Mouse (Mus musculus) retina, postnatal 7 days (tissue): ENCODE data around the gene Fabp2.
"Not testable (repeated sequence)": the region's sequence is repeated elsewhere in the genome, so short reads cannot be mapped to it uniquely, and the experiment has no call there.

Experiments
- DNase-seq: peaks from one replicate; pipeline ENCODE4 v3.0.0-alpha.2; 2012; ENCODE audit warnings: low read depth, low spot score

The Fabp2 gene

DNA sequence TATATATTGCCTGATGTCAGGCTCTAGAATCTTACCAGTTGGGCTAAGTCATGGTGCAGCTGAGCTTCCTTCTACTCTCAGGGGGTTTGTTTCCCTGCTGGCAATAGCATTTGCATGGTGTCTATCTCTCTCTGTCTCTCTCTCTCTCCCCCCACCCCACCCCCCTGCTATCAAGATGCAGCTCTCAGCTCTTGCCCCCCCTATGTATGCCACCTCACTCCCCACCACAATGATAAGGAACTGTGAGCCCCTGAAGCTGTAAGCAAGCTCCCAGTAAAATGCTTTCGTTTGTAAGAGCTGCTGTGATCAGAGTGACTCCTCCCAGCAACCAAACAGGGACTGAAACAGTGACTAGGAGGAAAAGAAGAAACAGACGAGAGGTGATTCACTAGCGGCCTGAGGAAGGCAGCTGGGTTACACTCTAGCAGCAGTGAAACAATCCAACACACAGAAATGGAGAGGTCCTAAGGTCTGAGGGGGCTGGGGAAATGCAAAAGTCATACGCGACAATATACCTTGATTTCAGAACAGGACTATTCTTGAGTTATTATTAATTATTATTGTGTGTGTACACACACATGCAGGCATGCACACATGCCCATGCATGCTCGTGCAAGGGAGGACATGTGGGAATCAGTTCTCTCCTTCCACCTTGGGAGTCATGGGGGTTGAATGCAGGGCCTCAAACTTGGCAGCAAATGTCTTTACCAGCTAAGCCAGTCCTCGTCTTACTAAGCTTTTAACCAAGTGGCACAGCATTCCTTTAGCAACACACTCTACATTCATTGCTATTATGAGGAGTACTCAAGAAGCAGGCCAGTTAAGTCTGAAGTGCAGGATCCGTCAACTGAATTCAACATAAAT, 25.9 kb downstream of the Fabp2 start:
- DNase-seq, result no peak

DNA sequence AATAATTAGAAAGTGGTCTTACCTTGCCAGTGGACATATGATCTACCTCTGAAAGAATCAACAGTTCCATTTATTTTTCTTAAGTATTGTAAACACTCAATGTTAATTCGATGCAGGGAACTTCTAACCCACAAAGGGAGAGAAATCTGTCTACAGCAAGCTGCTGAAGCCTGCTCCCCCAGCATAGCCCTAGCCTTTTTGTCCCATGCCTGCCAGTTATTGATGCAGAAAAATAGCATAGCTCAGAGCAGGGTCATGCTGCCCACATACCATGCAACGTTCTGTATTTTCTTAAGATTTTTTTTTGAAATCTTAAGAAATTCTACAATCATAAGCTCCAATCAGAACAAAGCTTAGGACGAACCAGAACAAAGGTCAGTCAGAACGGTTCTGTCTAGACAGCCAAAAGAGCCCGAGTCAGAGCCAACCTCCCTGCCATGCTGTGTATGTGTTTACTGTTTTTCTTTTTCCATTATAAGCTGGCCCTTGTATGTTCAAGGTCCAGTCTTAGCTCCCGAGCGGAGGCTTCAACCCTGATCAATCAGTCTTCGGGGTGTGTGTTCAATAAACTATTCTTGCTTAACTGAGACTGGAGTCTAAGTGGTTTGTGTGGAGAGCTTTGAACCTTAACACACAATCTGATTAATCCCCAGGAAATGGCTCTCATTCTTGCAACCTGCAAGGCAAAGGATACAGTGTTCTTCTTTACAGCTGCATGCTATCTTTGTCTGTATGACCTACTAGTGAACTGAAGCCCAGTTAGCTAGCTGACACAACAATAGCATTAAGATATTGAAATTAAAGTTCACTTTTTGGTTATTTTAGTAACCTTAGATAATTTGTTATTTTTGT, 27.0 kb downstream of the Fabp2 start:
- DNase-seq, result no peak

DNA sequence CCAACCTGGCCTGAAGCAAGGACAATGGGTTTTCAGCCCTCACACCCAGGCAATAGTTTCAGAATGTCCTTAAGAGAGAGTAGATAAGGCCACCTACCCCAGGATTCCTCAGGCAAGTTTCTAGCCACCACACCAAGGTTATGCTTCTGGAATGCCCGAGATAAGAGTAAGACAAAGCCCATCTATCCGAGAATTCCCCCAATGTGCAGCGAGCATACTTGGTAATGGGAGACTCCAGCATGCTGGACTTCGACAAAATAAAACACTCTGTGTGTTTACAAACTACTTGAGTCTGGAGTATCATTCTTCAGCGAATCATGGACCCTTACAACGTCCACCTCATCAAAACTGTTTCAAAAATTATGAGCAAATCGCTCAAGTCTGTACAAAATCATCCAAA, 28.3 kb downstream of the Fabp2 start:
- DNase-seq, result no peak

DNA sequence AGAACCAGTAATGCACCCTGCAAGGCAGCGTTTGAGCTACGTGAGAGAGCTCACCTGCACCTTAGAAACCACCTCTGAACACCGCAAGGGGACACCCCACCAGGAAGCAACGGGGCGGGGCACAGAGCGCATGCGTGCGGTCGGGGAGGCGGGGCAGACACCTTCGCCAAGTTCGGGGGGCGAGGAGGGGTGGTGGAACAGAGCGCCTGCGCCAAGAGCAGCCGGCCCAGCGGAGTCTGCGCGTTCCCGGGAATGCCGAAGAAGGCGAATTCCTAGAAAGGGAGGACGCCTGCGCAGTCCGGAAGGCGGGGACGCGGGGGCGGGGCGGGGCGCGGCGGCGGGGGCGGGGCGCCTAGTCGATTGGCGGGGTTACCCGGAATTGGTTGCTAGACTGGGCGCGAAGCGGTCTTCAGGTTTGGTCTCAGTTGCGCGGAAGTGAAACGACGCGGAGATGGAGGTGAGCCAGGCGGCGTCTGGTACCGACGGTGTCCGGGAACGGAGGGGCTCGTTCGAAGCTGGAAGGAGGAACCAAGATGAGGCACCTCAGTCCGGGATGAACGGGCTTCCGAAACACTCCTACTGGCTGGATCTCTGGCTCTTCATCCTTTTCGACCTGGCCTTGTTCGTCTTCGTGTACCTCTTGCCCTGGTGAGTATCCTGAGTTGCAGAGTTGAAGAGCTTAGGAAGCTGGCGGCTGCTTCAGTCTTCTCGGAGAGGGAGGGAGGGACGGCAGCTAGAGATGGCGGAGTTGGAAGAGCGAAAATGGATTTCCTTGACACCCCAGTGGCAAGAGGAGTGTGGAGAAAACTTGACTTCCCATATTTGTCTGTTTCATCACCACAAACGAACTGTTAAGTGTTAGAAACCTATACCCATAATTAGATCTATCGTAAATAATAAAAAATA, 29.4 kb downstream of the Fabp2 start, which contains the start of gene 1810037I17Rik:
Gene 1810037I17Rik, plus strand, starts transcription at position 195 of the 906 bp plus-strand sequence.
- DNase-seq, result peak; percentile 93

DNA sequence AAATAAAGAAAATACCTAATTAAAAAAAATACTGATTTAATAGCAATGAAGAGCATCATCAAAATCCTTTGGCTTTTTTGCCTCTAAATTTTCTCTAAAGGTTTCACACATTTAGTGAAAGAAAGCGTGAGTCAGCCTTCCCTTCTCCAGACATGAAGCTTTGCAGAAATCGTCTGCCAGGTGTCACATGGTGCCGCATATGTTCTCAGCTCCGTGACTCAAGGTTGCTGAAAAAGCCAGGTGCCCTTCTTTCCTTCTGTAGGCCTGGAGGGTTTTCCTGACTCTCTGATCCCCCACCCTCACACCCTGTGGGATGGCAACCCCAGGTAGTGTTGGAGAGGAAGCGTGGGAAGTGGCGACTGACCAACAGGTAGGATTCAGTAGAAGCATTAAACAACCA, 34.9 kb downstream of the Fabp2 start:
- no peak for DNase-seq

DNA sequence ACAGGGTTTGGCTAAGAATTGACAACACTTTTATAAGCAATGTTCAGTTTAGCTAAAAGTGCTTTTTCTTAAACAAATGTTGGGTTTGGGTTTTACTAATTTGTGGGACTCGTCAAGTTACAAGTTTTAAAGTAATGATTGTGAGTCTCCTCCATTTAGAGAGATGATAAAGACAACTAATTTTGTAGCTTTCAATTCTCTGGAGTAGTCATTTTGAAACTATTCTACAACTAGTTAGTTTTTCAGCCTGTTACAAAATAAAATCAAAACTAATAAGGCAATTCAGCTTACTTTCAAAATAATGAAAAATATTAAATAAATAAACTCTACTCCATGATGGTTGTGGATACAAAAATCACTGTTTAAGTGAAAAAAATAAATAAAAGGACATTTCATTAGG, 37.6 kb downstream of the Fabp2 start:
- DNase-seq, result no peak

DNA sequence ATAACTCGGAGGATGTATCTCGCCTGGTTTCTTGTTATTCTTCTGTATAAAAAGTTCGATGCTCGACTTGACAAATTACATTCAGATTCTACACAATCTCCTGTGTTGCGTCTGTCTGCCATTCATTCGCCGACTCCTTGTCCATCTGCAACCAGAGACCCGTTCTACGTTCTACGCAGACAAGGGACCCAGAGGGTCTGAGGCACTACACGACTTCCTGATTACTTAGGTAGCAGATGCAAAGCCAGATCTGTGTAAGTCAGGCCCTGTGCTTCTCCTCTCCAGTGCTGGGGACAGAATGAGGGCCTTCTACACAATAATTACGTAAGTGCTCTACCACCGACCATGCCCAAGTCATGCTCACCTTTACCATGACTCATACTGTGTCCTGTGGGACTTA, 42.3 kb downstream of the Fabp2 start:
- not testable (repeated sequence) for DNase-seq

DNA sequence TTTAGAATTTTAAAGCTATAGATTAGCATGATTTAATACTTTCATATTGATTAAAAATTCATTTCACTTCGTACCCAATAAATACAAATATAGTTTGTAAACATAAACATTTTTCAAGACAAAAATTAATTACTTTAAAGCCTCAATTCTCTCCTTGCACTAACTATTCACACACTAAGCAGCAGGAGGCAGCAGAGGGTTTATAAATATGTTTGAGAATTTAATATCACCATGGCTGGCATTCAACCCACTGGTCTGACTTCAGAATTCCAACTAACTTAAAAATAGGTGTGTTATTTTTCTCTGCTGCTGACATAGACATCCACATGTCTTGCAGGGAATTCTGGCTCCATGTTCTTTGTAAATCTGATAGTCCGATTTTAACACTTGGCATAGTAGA, 44.3 kb downstream of the Fabp2 start:
- DNase-seq, result peak; percentile 38

DNA sequence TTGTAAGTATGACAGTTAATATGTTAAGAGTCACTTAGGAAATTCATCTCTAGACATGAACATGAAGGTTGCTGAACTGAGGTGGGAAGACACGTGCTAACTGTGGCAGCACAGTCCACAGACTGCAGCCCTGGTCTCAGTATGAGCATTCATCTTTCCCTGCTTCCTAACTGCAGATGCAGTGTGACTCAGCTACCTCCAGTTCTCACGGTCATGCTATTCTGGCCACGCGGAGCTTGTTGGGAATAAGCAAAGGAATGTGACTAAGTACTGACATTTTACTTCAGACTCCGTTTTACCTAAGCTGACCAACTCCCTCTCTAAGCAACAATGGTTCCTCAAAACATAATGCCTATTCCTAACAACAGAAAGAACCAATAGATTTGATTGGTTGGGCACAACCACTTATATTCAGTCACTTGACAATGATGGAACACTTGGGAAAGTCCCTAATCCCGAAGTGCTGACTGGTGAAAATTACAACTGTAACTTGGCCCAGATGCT, 48.6 kb downstream of the Fabp2 start:
- DNase-seq, result no peak
